Mouse (Mus musculus) testis, adult 2 months (tissue): ENCODE measurements around the gene Clstn2.

Experiments used
- CTCF ChIP-seq: fragments of 200-500 bp; IDR thresholded peaks from 2 replicates; pipeline ENCODE4 v1.5.1; 2012; ENCODE audit warnings: low read depth, mild to moderate bottlenecking, inconsistent platforms, low read length, moderate library complexity; ENCODE audit not compliant: control insufficient read depth, insufficient read depth, insufficient replicate concordance
- POLR2A ChIP-seq: fragments of 200-500 bp; IDR thresholded peaks from 2 replicates; pipeline ENCODE4 v1.6.1; 2012; ENCODE audit warnings: low read depth, mild to moderate bottlenecking, inconsistent platforms, low read length, moderate library complexity; ENCODE audit not compliant: control insufficient read depth

DNA sequence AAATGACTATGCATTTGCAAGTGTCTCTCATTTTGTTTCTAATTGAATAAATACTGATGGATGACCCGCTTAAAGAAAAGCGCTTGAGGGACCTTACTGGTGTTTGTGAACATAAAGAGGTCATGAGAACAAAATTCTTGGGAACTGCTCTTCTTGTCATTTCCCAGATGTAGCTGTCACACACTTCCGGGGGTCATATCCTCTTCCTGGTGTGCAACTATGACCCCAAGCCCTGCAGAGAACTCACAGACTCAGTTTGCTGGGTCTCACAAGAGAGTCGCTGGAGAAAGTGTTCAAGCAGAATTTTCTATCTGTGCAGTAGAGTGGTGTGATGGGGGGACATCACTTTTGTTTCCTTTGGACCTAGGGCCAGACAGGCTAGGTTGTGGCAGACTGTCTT, 442.3 kb downstream of the Clstn2 start:
- TF ChIP-seq POLR2A (no peak), CTCF (no peak)
